Comparison of ENCODE assay signal across 23 mouse cellular contexts in the genomic region with DNA sequence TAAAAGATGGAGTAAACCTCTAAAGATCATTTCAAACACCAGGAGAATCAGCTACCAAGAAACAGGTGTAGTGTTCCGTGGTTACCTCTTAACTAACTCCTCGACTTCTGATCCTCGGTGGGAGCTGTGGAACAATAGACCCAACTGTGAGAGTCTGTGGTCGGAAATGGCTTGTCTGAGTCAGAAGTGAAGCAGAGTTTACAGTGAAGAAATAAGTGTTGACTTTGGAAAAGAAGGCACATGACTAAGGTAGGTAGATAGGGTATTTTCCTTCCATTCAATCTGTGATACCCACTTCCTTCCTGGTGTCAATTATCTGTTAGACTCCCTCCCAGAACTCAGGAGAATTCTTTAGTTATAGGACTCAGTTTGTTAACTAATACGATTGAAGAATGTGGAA. TPM values are rescaled to one million over a fixed set of nuclear protein-coding genes. Genes with fewer than 3 reads are reported as not detected.
DNase-seq lines count a peak whose midpoint lies in the region; ATAC-seq and TF ChIP-seq lines count a peak whose summit lies in the region.
"Had no signal": no experiment of that assay in that cellular context is flagged by ENCODE, and none has a peak within 500 bp of the region (broad histone marks: within the 10 kb centered on the region; RNA-seq: fewer than 3 reads in every experiment).

No protein-coding gene starts in this region.

- H3K27me3 ChIP-seq in C2C12 (ENCODE audit: control insufficient read depth, insufficient read depth, insufficient read length) = no peaks in the 10 kb centered on the region
- no peaks in the 10 kb centered on the region for H3K27me3 ChIP-seq in intestine, embryonic 15.5 days (replicated peaks)
- H3K27me3 ChIP-seq: embryonic facial prominence, embryonic 13.5 days; heart, embryonic 13.5 days; limb, embryonic 12.5 days; liver, embryonic 12.5 days had no signal

- H3K4me2 ChIP-seq in intestine, embryonic 15.5 days (replicated peaks) = no peak overlapping the region
- H3K4me2 ChIP-seq: embryonic facial prominence, embryonic 13.5 days; heart, embryonic 13.5 days; limb, embryonic 12.5 days; liver, embryonic 12.5 days had no signal

- H3K4me1 ChIP-seq in intestine, embryonic 15.5 days (replicated peaks) = peaks cover 3% of the 10 kb centered on the region; the same call in 1 of the 2 replicates
- H3K4me1 ChIP-seq: embryonic facial prominence, embryonic 13.5 days; limb, embryonic 12.5 days; midbrain, embryonic 10.5 days had no signal

- peak; percentile 91 for ATAC-seq in inflammation-experienced regulatory T-cells, adult 6 months
- no peak for ATAC-seq in intestine, embryonic 15.5 days
- ATAC-seq: forebrain, embryonic 14.5 days; liver, embryonic 12.5 days had no signal

- no peak overlapping the region for H3ac ChIP-seq in C2C12 (ENCODE audit: control insufficient read depth, insufficient read length, low read depth)

- H3K9me3 ChIP-seq in intestine, embryonic 15.5 days = no peaks in the 10 kb centered on the region
- H3K9me3 ChIP-seq: embryonic facial prominence, embryonic 13.5 days; heart, embryonic 13.5 days; limb, embryonic 12.5 days; liver, embryonic 12.5 days; midbrain, embryonic 10.5 days had no signal

- H3K79me3 ChIP-seq in C2C12 (ENCODE audit: low read depth) = no peaks in the 10 kb centered on the region

- H3K36me3 ChIP-seq in C2C12 (ENCODE audit: control insufficient read depth, insufficient read depth) = peaks cover 25% of the 10 kb centered on the region
- 0 out of 2 replicates have a peak, but pooled peaks cover under 1% of the 10 kb centered on the region for H3K36me3 ChIP-seq in intestine, embryonic 15.5 days

- H3K9ac ChIP-seq in intestine, embryonic 15.5 days = no peak overlapping the region
- H3K9ac ChIP-seq: embryonic facial prominence, embryonic 13.5 days; heart, embryonic 13.5 days; limb, embryonic 12.5 days; liver, embryonic 12.5 days had no signal

- WGBS in intestine, embryonic 15.5 days = 87% methylated on average over 5 of the region's 5 CpGs

- DNase-seq in 3T3-L1 (ENCODE audit: low read depth, low spot score) = peak; percentile 74
- DNase-seq in R1 (ENCODE audit: low read depth, low spot score) = peak; percentile 28
- DNase-seq in frontal cortex, postnatal 14 days (ENCODE audit: low spot score in 2 of 2) = no peak
- DNase-seq in layer of hippocampus, adult 11-12 months (ENCODE audit: low spot score) = no peak
- no peak for DNase-seq in neural tube, embryonic 10.5 days (ENCODE audit: extremely low spot score, low spot score)
- DNase-seq: adrenal gland, adult 2 months; cerebellum, adult 8-10 months; kidney, adult 9 months; kidney, postnatal 4 days; lung, adult 2 months; lung, postnatal 36 days; right cerebral cortex, postnatal 14 days; spleen, adult 18-20 months; thymus, postnatal 4 days had no signal

- H3K4me3 ChIP-seq in C2C12 (ENCODE audit: insufficient read depth, poor library complexity, severe bottlenecking) = no peak overlapping the region
- no peak overlapping the region for H3K4me3 ChIP-seq in intestine, embryonic 15.5 days (replicated peaks)
- H3K4me3 ChIP-seq: embryonic facial prominence, embryonic 13.5 days; heart, embryonic 13.5 days; limb, embryonic 12.5 days; liver, embryonic 12.5 days; midbrain, embryonic 10.5 days had no signal

- H3K79me2 ChIP-seq in C2C12 (ENCODE audit: control insufficient read depth, insufficient read depth) = no peaks in the 10 kb centered on the region

- TF ChIP-seq CTCF in C2C12 (IDR thresholded peaks at IDR 0.05; ENCODE audit: control insufficient read depth, insufficient read depth, insufficient read length) = no peak

- no peak overlapping the region for H3K27ac ChIP-seq in intestine, embryonic 15.5 days
- H3K27ac ChIP-seq: embryonic facial prominence, embryonic 13.5 days; heart, embryonic 13.5 days; limb, embryonic 12.5 days; liver, embryonic 12.5 days; midbrain, embryonic 10.5 days had no signal

TF ChIP-seq in C2C12, 6 proteins besides CTCF, POLR2A, EP300 and RAD21:
- TF ChIP-seq MYOG (IDR thresholded peaks at IDR 0.05; ENCODE audit: control insufficient read depth, extremely low read depth, insufficient read length) (no peak), FOSL1 (IDR thresholded peaks at IDR 0.05; ENCODE audit: insufficient read depth, low read length, poor library complexity, severe bottlenecking) (peak; percentile 60), CEBPB (IDR thresholded peaks at IDR 0.05; ENCODE audit: low read depth) (peak; percentile 61), MYOD1 (IDR thresholded peaks at IDR 0.05; ENCODE audit: control insufficient read depth, insufficient read length, low read depth) (peak; percentile 63), USF1 (IDR thresholded peaks at IDR 0.05; ENCODE audit: low read depth) (peak; percentile 68), MAX (IDR thresholded peaks at IDR 0.05) (no peak)

RNA-seq across cellular contexts. Expression of a gene that starts 24.2 kb away (rescaled TPM):
- 37.1 TPM for polyA plus RNA-seq in C2C12 (2012; fragmentation: generic; extraction: Trizol)
- polyA plus RNA-seq in inflammation-experienced regulatory T-cells, adult 6 months (2017; shearing (Covaris generic)) = 100 to 1,000 TPM in 1 of 3 experiments, 10 to 100 TPM in 2; 46.2 to 129 (median 63.6) TPM
- 54.4 and 69.0 TPM in 2 replicates for polyA plus RNA-seq in intestine, embryonic 15.5 days (2015; fragmentation: Nextera tagmentation; extraction: Ambion mirVana)

RNA-seq across cellular contexts. Expression of a gene that starts 24.3 kb away (rescaled TPM):
- polyA plus RNA-seq in C2C12 (2012; fragmentation: generic; extraction: Trizol) = 0.90 TPM
- polyA plus RNA-seq in inflammation-experienced regulatory T-cells, adult 6 months (2017; shearing (Covaris generic)) = 10 to 100 TPM; 39.6 to 49.3 (median 41.3) TPM
- polyA plus RNA-seq in intestine, embryonic 15.5 days (2015; fragmentation: Nextera tagmentation; extraction: Ambion mirVana) = 13.4 and 14.8 TPM in 2 replicates

Comparison
In these comparisons a context has a peak if more than half of its experiments do, and no peak if none do; other contexts are left out.
1. DNase-seq: peak in 3T3-L1 (single experiment) and R1 (single experiment); none in frontal cortex, postnatal 14 days (0 of 2), layer of hippocampus, adult 11-12 months (single experiment) and neural tube, embryonic 10.5 days (single experiment).